Mouse (Mus musculus) neural tube, embryonic 10.5 days (tissue): Measurements from ENCODE around the gene Pimreg.
A peak's percentile ranks its signal among the peaks of the same experiment; 100 is the strongest.

ENCODE experiments used
- DNase-seq: peaks from one replicate; pipeline ENCODE4 v3.0.0-alpha.2; 2017; ENCODE audit warnings: low spot score; ENCODE audit errors: extremely low spot score

Gene Pimreg

GRCm38 (mm10) chr11:72041768-72042607 lies at the start of gene Pimreg:
Gene Pimreg (plus strand): TSS chr11:72042032.
- peak; percentile 94 for DNase-seq

GRCm38 (mm10) chr11:71992438-71992837 lies 49.4 kb upstream of the Pimreg start:
- no peak for DNase-seq

GRCm38 (mm10) chr11:71995968-71996511 lies 45.8 kb upstream of the Pimreg start:
- DNase-seq, result peak; percentile 40

GRCm38 (mm10) chr11:71996805-71997204 lies 45.0 kb upstream of the Pimreg start:
- no peak for DNase-seq

- DNase-seq, result no peak
These were observed 41.6 kb upstream of the Pimreg start for GRCm38 (mm10) chr11:72000194-72000593.

- no peak for DNase-seq
These were observed 39.5 kb upstream of the Pimreg start for GRCm38 (mm10) chr11:72002138-72002853.

DNA sequence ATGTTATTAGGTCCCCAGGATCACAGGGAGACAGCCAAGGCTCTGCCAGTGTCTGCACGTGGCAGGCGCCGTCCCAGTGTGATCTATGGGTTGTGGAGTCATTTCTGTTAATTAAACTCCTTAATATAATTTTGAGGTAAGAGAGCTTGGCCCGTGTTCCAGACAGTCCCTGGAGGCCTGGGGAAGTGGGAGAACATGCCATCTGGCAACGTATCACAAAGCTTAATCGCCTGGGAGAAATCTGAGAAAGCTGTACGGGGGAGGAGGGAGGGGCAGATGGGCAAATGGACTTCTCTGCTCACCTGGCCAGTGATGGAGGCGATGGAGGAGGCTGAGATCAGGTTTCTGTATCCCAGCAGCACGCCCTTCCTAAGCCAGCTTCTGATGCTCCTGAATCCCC lies 38.7 kb upstream of the Pimreg start:
- no peak for DNase-seq

DNA sequence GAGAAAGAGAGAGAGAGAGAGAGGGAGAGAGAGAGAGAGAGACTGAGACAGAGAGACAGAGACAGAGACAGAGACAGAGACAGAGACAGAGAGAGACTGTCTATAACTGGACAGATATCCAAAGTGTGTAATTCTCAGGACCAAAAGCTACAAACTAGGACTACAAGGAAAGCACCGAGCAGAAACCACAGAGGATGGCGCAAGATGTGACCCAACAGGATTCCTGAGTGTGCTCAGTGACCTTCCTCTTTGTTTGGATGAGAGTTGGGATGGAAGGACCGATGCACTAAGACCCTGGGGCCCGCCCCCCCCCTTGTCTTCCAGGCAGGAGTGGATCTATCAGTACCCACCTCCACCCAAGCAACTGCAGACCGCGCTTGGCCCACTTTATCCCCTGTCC lies 36.3 kb upstream of the Pimreg start:
- DNase-seq, result no peak

GRCm38 (mm10) chr11:72010367-72010766 lies 31.5 kb upstream of the Pimreg start:
- no peak for DNase-seq

- no peak for DNase-seq
These were observed 30.7 kb upstream of the Pimreg start for GRCm38 (mm10) chr11:72010940-72011722.

DNA sequence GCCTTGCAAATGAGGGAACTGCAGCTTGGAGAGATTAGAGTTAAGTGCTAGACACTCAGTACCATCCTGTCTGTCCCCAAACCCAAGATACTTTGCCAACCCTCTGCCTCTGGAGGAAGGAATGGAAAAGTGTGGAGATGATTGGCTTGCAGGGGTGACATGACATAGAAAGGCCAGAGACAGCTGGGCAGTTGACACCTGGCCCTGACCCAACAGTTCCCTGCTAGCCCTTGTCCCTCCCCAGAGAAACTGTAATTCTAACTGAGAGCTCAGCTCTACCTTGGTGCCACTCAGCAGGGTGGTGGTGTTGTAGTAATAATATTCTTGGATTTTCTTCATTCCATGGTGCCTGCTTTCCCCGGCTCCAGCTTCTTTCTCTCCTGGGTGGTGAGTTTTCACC lies 29.9 kb upstream of the Pimreg start:
- DNase-seq, result no peak

GRCm38 (mm10) chr11:72014674-72015073 lies 27.2 kb upstream of the Pimreg start:
- no peak for DNase-seq

GRCm38 (mm10) chr11:72016518-72017252 lies 25.1 kb upstream of the Pimreg start:
- DNase-seq, result no peak

GRCm38 (mm10) chr11:72017253-72017601 lies 24.6 kb upstream of the Pimreg start:
- no peak for DNase-seq

GRCm38 (mm10) chr11:72021015-72021414 lies 20.8 kb upstream of the Pimreg start:
- DNase-seq, result no peak

GRCm38 (mm10) chr11:72022827-72023226 lies 19.0 kb upstream of the Pimreg start:
- no peak for DNase-seq

- DNase-seq, result peak; percentile 40
These were observed 18.3 kb upstream of the Pimreg start for GRCm38 (mm10) chr11:72023581-72023980.

- peak; percentile 56 for DNase-seq
These were observed 17.5 kb upstream of the Pimreg start for GRCm38 (mm10) chr11:72024193-72024781.

- DNase-seq, result no peak
These were observed 16.0 kb upstream of the Pimreg start for GRCm38 (mm10) chr11:72025843-72026242.

DNA sequence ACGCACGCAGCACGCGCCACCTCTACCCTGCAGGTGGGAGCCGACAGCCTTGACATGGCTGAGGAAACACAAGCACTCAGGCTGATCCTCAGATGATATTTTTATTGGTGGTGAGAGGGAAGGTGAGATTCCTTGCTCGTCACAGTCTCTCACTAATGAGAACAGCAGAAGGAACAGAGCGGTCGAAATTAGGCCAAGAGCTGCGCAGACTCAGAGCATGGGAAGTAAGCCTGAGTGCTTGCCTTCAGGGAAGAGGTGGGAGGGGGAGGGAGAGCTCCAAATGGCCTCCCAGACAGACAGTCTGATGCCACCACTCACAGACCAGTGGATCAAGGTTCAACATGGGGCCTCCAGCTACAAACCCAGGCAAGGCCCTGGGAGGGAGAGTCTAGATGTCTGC lies 15.3 kb upstream of the Pimreg start:
- no peak for DNase-seq

DNA sequence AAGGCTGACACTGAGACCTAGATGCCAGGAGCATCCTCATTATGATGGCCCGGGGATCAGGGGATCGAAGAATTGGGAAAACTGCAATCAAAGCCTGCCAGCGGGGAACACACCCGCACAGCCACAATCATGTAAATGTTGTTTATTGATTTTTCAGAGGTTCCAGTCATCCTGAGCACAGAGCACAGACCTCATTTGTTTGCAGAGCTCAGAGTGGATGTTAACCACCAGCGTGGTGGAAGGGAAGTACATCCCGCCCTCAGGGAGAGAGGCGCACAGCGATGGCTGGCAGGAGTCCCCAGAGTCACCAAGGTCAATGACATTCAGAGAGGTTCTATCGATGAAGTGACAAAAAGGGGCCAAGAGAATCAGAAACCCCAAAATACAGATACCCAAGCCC lies 14.0 kb upstream of the Pimreg start:
- no peak for DNase-seq
